Mouse (Mus musculus) lung, adult 18-20 months (tissue): Measurements from ENCODE around the gene Klk1b4.

Experiments
- DNase-seq, 2 experiments: peaks; one replicate each; pipeline ENCODE4 v3.0.0; 2022; ENCODE audit warnings: mixed read lengths in 2 of 2

Klk1b4 gene

DNA sequence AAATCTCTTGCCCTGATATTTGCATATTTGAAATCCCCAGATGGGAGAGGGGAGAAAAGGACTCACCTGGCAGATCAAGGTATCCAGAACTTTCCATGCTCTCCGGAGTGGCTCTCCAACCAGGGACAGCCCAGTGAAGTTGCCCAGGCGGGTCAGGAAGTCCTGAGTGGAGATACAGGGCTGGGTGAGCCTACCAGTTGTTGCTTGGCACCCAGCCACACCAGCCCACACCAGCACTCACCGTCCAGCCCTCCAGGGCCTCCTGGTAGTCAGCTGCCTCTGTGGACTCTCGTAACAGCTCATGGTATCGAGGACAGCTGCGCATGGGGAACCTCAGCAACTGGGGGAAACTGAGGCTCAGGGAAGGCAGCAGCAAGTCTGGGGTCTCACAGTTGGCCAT, 47.7 kb downstream of the Klk1b4 start:
- no peak for DNase-seq

DNA sequence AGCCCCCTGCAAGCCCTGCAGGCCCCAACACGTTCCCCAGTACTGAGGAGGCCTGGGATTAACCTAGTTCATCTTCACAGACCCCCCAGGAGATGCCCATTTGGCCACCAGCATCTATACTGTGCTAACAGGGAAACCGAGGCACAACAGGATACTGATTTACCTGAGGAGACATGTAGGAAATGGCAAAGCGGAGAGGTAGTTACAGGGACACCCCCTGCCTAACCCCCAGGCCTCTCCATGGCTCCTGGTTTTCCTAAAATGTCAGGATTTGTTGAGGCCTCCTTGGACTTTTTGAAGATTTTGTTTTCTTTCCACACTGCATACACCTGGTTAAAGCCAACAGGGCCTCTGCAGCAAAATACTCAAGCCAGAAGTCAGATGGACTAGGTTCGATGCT, 50.0 kb downstream of the Klk1b4 start, which contains the start of gene Acp4:
Gene Acp4, minus strand, starts transcription at position 101 of the 400 bp plus-strand sequence.
- DNase-seq = no peak

DNA sequence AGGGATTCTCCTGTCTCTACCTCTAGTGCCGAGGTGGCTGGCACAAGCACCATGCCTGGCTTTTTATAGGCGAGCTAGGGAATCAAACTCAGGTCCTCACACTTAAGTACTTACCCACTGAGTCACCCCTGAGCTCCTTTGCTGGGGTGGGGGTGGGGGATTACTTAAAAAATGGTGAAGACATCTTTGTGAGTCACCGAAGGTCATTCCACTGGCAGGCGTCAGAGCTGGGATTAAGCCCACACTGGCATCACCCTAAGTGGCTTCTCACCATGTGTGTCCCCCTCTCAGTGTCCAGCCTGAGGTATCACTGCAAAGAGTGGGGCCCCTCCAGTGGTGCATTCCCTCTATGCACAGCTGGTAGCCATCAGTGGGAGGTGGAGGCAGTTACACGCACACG, 53.2 kb downstream of the Klk1b4 start:
- DNase-seq = no peak

DNA sequence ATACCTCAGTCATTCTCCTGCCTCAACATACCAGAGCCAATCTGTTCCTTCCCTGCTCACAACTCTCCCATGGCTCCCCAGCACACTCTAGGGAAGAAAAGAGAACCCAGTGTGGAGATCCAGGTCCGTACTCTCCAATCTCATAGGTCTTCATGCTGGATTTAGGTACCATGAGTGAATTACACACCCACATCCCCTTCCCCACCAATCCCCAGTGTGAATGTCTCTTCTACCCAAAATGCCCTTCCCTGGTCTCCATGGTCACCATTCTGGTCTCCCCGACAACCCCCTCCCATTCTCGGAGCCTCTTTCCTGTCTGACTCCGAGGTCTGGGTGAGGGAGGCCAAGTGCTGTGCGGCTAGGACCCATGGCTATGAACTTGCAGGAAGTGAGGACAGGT, 53.9 kb downstream of the Klk1b4 start, which contains the start of gene Gm15517:
Gene Gm15517, plus strand, starts transcription at position 301 of the 400 bp plus-strand sequence.
- DNase-seq = no peak
